Mouse (Mus musculus): ENCODE measurements around the gene Gcgr. TPM values are rescaled to one million over a fixed set of nuclear protein-coding genes. Genes with fewer than 3 reads are reported as not detected.

Gcgr gene
- polyA plus RNA-seq, 2 experiments from 2014 or later: not detected

Other genes starting within 250 kb of the Gcgr start
- gene Actg1, start 182.2 kb upstream of the Gcgr start, polyA plus RNA-seq (2017; shearing (Covaris generic)): 1,000 to 10,000 TPM; 2,904 to 3,852 TPM
- 1 to 10 TPM in 1 of 2 experiments, under 1 TPM in 1; 0.47 to 1.1 TPM for gene Fscn2, start 169.2 kb upstream of the Gcgr start, polyA plus RNA-seq (2017; shearing (Covaris generic))
- 10 to 100 TPM; 12.2 to 18.7 TPM for gene Faap100, start 151.9 kb upstream of the Gcgr start, polyA plus RNA-seq (2017; shearing (Covaris generic))
- 1 to 10 TPM; 9.1 to 9.7 TPM for gene Nploc4, start 93.0 kb upstream of the Gcgr start, polyA plus RNA-seq (2017; shearing (Covaris generic))
- not detected for gene Tspan10, start 88.1 kb upstream of the Gcgr start, polyA plus RNA-seq (2017; shearing (Covaris generic))
- under 1 TPM in 1 of 2 experiments, not detected in 1; 0.38 TPM for gene Pde6g, start 77.2 kb upstream of the Gcgr start, polyA plus RNA-seq (2017; shearing (Covaris generic))
- gene Oxld1, start 72.6 kb upstream of the Gcgr start, polyA plus RNA-seq (2017; shearing (Covaris generic)): 1 to 10 TPM; 7.5 to 8.5 TPM
- gene Ccdc137, start 72.6 kb upstream of the Gcgr start, polyA plus RNA-seq (2017; shearing (Covaris generic)): 10 to 100 TPM; 15.6 to 22.7 TPM
- 10 to 100 TPM; 24.4 to 30.8 TPM for gene Arl16, start 63.1 kb upstream of the Gcgr start, polyA plus RNA-seq (2017; shearing (Covaris generic))
- 10 to 100 TPM; 73.5 to 74.7 TPM for gene Mrpl12, start 46.1 kb upstream of the Gcgr start, polyA plus RNA-seq (2017; shearing (Covaris generic))
- gene Slc25a10, start 38.9 kb upstream of the Gcgr start, polyA plus RNA-seq (2017; shearing (Covaris generic)): 10 to 100 TPM in 1 of 2 experiments, 1 to 10 TPM in 1; 9.7 to 12.3 TPM
- gene Mcrip1, start 19.0 kb downstream of the Gcgr start, polyA plus RNA-seq (2017; shearing (Covaris generic)): 100 to 1,000 TPM; 121 to 128 TPM
- gene Ppp1r27, start 20.4 kb downstream of the Gcgr start, polyA plus RNA-seq (2017; shearing (Covaris generic)): not detected
- 100 to 1,000 TPM; 140 to 160 TPM for gene P4hb, start 42.6 kb downstream of the Gcgr start, polyA plus RNA-seq (2017; shearing (Covaris generic))
- gene Arhgdia, start 50.9 kb downstream of the Gcgr start, polyA plus RNA-seq (2017; shearing (Covaris generic)): 100 to 1,000 TPM; 601 to 860 TPM
- 10 to 100 TPM; 18.9 to 51.6 TPM for gene Alyref, start 67.7 kb downstream of the Gcgr start, polyA plus RNA-seq (2017; shearing (Covaris generic))
- 100 to 1,000 TPM; 112 to 117 TPM for gene Anapc11, start 67.7 kb downstream of the Gcgr start, polyA plus RNA-seq (2017; shearing (Covaris generic))
- not detected for gene Npb, start 77.8 kb downstream of the Gcgr start, polyA plus RNA-seq (2017; shearing (Covaris generic))
- 100 to 1,000 TPM in 1 of 2 experiments, 10 to 100 TPM in 1; 84.5 to 112 TPM for gene Pcyt2, start 87.2 kb downstream of the Gcgr start, polyA plus RNA-seq (2017; shearing (Covaris generic))
- 10 to 100 TPM; 50.8 to 61.8 TPM for gene Sirt7, start 94.5 kb downstream of the Gcgr start, polyA plus RNA-seq (2017; shearing (Covaris generic))
- 10 to 100 TPM; 10.7 to 14.3 TPM for gene Mafg, start 102.9 kb downstream of the Gcgr start, polyA plus RNA-seq (2017; shearing (Covaris generic))
- under 1 TPM in 1 of 2 experiments, not detected in 1; 0.48 TPM for gene Pycr1, start 113.1 kb downstream of the Gcgr start, polyA plus RNA-seq (2017; shearing (Covaris generic))
- gene Myadml2, start 117.5 kb downstream of the Gcgr start, polyA plus RNA-seq (2017; shearing (Covaris generic)): not detected
- gene Notum, start 130.5 kb downstream of the Gcgr start, polyA plus RNA-seq (2017; shearing (Covaris generic)): not detected
- 100 to 1,000 TPM in 1 of 2 experiments, 10 to 100 TPM in 1; 78.1 to 110 TPM for gene Aspscr1, start 142.3 kb downstream of the Gcgr start, polyA plus RNA-seq (2017; shearing (Covaris generic))
- 100 to 1,000 TPM; 163 to 165 TPM for gene Cenpx, start 183.0 kb downstream of the Gcgr start, polyA plus RNA-seq (2017; shearing (Covaris generic))
- gene Lrrc45, start 183.2 kb downstream of the Gcgr start, polyA plus RNA-seq (2017; shearing (Covaris generic)): 10 to 100 TPM; 19.7 to 24.1 TPM
- not detected for gene Rac3, start 190.8 kb downstream of the Gcgr start, polyA plus RNA-seq (2017; shearing (Covaris generic))
- 10 to 100 TPM; 17.0 to 20.9 TPM for gene Dcxr, start 196.6 kb downstream of the Gcgr start, polyA plus RNA-seq (2017; shearing (Covaris generic))
- not detected for gene Cbr2, start 201.4 kb downstream of the Gcgr start, polyA plus RNA-seq (2017; shearing (Covaris generic))
- gene Hmga1b, start 232.1 kb downstream of the Gcgr start, polyA plus RNA-seq (2017; shearing (Covaris generic)): 10 to 100 TPM; 35.6 to 69.1 TPM

Measured in activated CD4-positive, CD25-positive, alpha-beta regulatory T cell, adult 4 months (primary cell).